In genomic region chr2:101209136-101209535, GRCm38 (mm10) we compare ENCODE assay signal across 27 mouse cellular contexts.
"Had no signal": no experiment of that assay in that cellular context is flagged by ENCODE, and none has a peak within 500 bp of the region (broad histone marks: within the 10 kb centered on the region; RNA-seq: fewer than 3 reads in every experiment).

No protein-coding gene starts in this region.

- H3K9me3 ChIP-seq: heart, embryonic 13.5 days; heart, embryonic 15.5 days; hindbrain, embryonic 13.5 days; hindbrain, embryonic 15.5 days; kidney, embryonic 15.5 days; limb, embryonic 13.5 days; limb, embryonic 15.5 days; liver, embryonic 12.5 days had no signal

- DNase-seq: gastrocnemius, postnatal 14 days; gastrocnemius, postnatal 36 days; heart, adult 11 months; heart, adult 2 months; heart, postnatal 14 days; heart, postnatal 36 days; kidney, adult 11 months; kidney, adult 2 months; kidney, adult 9 months; kidney, postnatal 14 days; kidney, postnatal 36 days; layer of hippocampus, adult 9-11 months; layer of hippocampus, postnatal 36 days; left cerebral cortex, postnatal 4 days had no signal

- H3K4me2 ChIP-seq: heart, embryonic 11.5 days; heart, embryonic 13.5 days; heart, embryonic 15.5 days; hindbrain, embryonic 13.5 days; hindbrain, embryonic 15.5 days; kidney, embryonic 15.5 days; limb, embryonic 13.5 days; limb, embryonic 15.5 days; liver, embryonic 12.5 days had no signal

- H3K4me1 ChIP-seq: heart, embryonic 15.5 days; hindbrain, embryonic 13.5 days; hindbrain, embryonic 15.5 days; kidney, embryonic 15.5 days; limb, embryonic 13.5 days; limb, embryonic 15.5 days; liver, embryonic 12.5 days had no signal

- H3K27ac ChIP-seq: heart, adult 2 months; heart, embryonic 13.5 days; heart, embryonic 15.5 days; hindbrain, embryonic 13.5 days; hindbrain, embryonic 15.5 days; hindbrain, postnatal 0 days; kidney, embryonic 15.5 days; kidney, postnatal 0 days; limb, embryonic 13.5 days; limb, embryonic 15.5 days; liver, embryonic 12.5 days; liver, embryonic 14.5 days had no signal

- H3K9ac ChIP-seq: heart, embryonic 13.5 days; heart, embryonic 15.5 days; hindbrain, embryonic 13.5 days; hindbrain, embryonic 15.5 days; kidney, embryonic 15.5 days; limb, embryonic 13.5 days; limb, embryonic 15.5 days; liver, embryonic 12.5 days; liver, embryonic 14.5 days had no signal

- H3K36me3 ChIP-seq: heart, embryonic 13.5 days; heart, embryonic 15.5 days; hindbrain, embryonic 13.5 days; hindbrain, embryonic 15.5 days; kidney, embryonic 15.5 days; limb, embryonic 13.5 days; limb, embryonic 15.5 days; liver, embryonic 12.5 days had no signal

- ATAC-seq: hindbrain, postnatal 0 days; intestine, embryonic 16.5 days; liver, embryonic 12.5 days had no signal

- H3K4me3 ChIP-seq: heart, adult 2 months; heart, embryonic 13.5 days; heart, embryonic 15.5 days; hindbrain, embryonic 13.5 days; hindbrain, embryonic 15.5 days; kidney, embryonic 15.5 days; limb, embryonic 13.5 days; limb, embryonic 15.5 days; liver, embryonic 12.5 days had no signal

- H3K27me3 ChIP-seq: heart, embryonic 13.5 days; heart, embryonic 15.5 days; hindbrain, embryonic 13.5 days; hindbrain, embryonic 15.5 days; kidney, embryonic 15.5 days; limb, embryonic 13.5 days; limb, embryonic 15.5 days; liver, embryonic 12.5 days had no signal
